Mouse (Mus musculus): ENCODE results near the gene Gm42517.

- no peak for TF ChIP-seq CTCF (IDR thresholded peaks at IDR 0.05; ENCODE audit: extremely low read depth, insufficient read depth, insufficient read length, insufficient replicate concordance)
- TF ChIP-seq POLR2A (IDR thresholded peaks at IDR 0.05; ENCODE audit: low read depth, low read length), result no peak
Observed at GRCm38 (mm10) chr5:108376059-108376458, 8.3 kb upstream of the Gm42517 start.

All from spleen, adult 2 months (tissue).